Mouse (Mus musculus) stomach, postnatal 0 days (tissue): ENCODE results near the gene Cemip.

Experiments
- CTCF ChIP-seq: IDR thresholded peaks from 2 replicates; pipeline ENCODE4 v1.5.1; 2016; ENCODE audit warnings: antibody characterized with exemption, low read depth, mild to moderate bottlenecking, moderate library complexity
- EP300 ChIP-seq: optimal IDR thresholded peaks from 2 replicates; pipeline ENCODE3; 2016; ENCODE audit warnings: antibody characterized with exemption

DNA sequence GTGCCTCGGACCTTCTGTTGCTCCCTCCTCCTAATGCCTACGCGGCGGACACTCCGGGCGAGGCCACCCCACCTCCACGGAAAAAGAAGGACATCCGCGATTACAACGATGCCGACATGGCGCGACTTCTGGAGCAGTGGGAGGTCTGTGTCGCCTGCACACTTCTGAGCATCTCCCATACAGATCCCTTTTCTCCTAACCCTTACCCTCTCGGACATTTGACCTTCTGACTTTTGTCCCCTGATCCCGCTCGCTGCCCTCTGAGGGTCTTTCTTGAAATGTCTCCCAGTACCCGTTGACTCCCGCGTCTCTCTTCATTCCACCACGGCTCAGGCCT is 194.0 kb downstream of the Cemip start:
- TF ChIP-seq CTCF = no peak
- no peak for TF ChIP-seq EP300
